Mouse (Mus musculus) heart, embryonic 14.5 days (tissue): ENCODE measurements around the gene F13a1. TPM values are rescaled to one million over a fixed set of nuclear protein-coding genes. Genes with fewer than 3 reads are reported as not detected.

ENCODE experiments used
- ATAC-seq: fragments of 200-750 bp; cut with Nextera tagmentation; 2 replicates; pipeline ENCODE4 v1.8.0; 2017; ENCODE audit warnings: low read depth, moderate TSS enrichment; ENCODE audit not compliant: insufficient number of reproducible peaks, insufficient read depth, low FRiP score
- H3K27ac ChIP-seq, 2 experiments: fragments of 200-500 bp in 1 of 2; fragments of 300-500 bp in 1 of 2; sonication (generic) in 1 of 2; replicated peaks in 1 of 2; 2 replicates each; pipeline ENCODE4 v1.5.1; 2012 to 2014; ENCODE audit warnings: low read depth in 2 of 2, low read length in 2 of 2, control low read depth in 1 of 2, mild to moderate bottlenecking in 1 of 2, mixed read lengths in 1 of 2; ENCODE audit not compliant: control insufficient read depth in 1 of 2, insufficient read depth in 1 of 2
- H3K27me3 ChIP-seq: fragments of 300-500 bp; sonication (generic); 2 replicates; pipeline ENCODE4 v1.6.1; 2014; ENCODE audit warnings: mild to moderate bottlenecking, low read length, control low read depth; ENCODE audit not compliant: control insufficient read depth, insufficient read depth
- H3K36me3 ChIP-seq: fragments of 300-500 bp; sonication (generic); 2 replicates; pipeline ENCODE4 v1.6.1; 2014; ENCODE audit warnings: mild to moderate bottlenecking, control low read depth, low read length, mixed read lengths; ENCODE audit not compliant: control insufficient read depth, insufficient read depth
- H3K4me1 ChIP-seq, 2 experiments: fragments of 200-500 bp in 1 of 2; fragments of 300-500 bp in 1 of 2; sonication (generic) in 1 of 2; 2 replicates each; pipeline ENCODE4 v1.6.1; 2012 to 2014; ENCODE audit warnings: low read length in 2 of 2, control low read depth in 1 of 2, mixed read lengths in 1 of 2; ENCODE audit not compliant: control insufficient read depth in 2 of 2, insufficient read depth in 2 of 2
- H3K4me2 ChIP-seq: fragments of 300-500 bp; sonication (generic); 2 replicates; pipeline ENCODE4 v1.6.1; 2014; ENCODE audit warnings: mild to moderate bottlenecking, low read length
- H3K4me3 ChIP-seq, 2 experiments: fragments of 200-500 bp in 1 of 2; fragments of 300-500 bp in 1 of 2; sonication (generic) in 1 of 2; 2 replicates each; pipeline ENCODE4 v1.5.1; 2012 to 2014; ENCODE audit warnings: low read length in 2 of 2, mild to moderate bottlenecking in 2 of 2, control low read depth in 1 of 2, low read depth in 1 of 2, moderate library complexity in 1 of 2; ENCODE audit not compliant: control insufficient read depth in 1 of 2, insufficient read depth in 1 of 2
- H3K9ac ChIP-seq: fragments of 300-500 bp; sonication (generic); 2 replicates; pipeline ENCODE4 v1.6.1; 2014; ENCODE audit warnings: mild to moderate bottlenecking, low read length
- H3K9me3 ChIP-seq: fragments of 300-500 bp; sonication (generic); 2 replicates; pipeline ENCODE4 v1.6.1; 2016; ENCODE audit warnings: low read length, control low read depth; ENCODE audit not compliant: control insufficient read depth
- WGBS: fragments of 180-500 bp; shearing (Covaris S2); extraction: QIAGEN DNeasy Blood & Tissue Kit; methylation state at CpG from one replicate; pipeline ENCODE4 v1.1.7; 2014; 5-methylcytosine and 5-hydroxymethylcytosine counted together
- polyA plus RNA-seq: library from polyadenylated mRNA; unstranded; fragments of >200 nt; fragmentation: Nextera tagmentation; extraction: Ambion mirVana; gene quantifications from 2 replicates; pipeline ENCODE4 v1.2.1, GENCODE M21; 2014

F13a1 gene
- polyA plus RNA-seq, 1 experiment from 2014 or later, result 6.4 TPM

- Histone ChIP-seq H3K9me3 (no peaks in the 10 kb centered on the region), H3K27me3 (no peaks in the 10 kb centered on the region), H3K27ac (no peak overlapping the region), H3K4me2 (no peak overlapping the region), H3K9ac (no peak overlapping the region), H3K4me3 (no peak overlapping the region), H3K36me3 (no peaks in the 10 kb centered on the region), H3K4me1 (peaks cover 0 to 4% of the 10 kb centered on the region in 2 experiments; a peak in 1 of 4 replicates)
- WGBS, result 71% methylated on average over 6 of the region's 6 CpGs
- no peak for ATAC-seq
These were observed 50.8 kb downstream of the F13a1 start for GRCm38 (mm10) chr13:36999210-36999705.

- H3K27me3 ChIP-seq, result no peaks in the 10 kb centered on the region
- H3K4me2 ChIP-seq, result no peak overlapping the region
- no peak overlapping the region for H3K27ac ChIP-seq
- no peak overlapping the region for H3K9ac ChIP-seq
- 89% methylated on average over 5 of the region's 5 CpGs for WGBS
- no peaks in the 10 kb centered on the region for H3K9me3 ChIP-seq
- no peaks in the 10 kb centered on the region; a peak in 1 of 4 replicates for H3K4me1 ChIP-seq
- no peaks in the 10 kb centered on the region for H3K36me3 ChIP-seq
- H3K4me3 ChIP-seq, result no peak overlapping the region
- ATAC-seq, result no peak
These were observed 56.5 kb downstream of the F13a1 start for GRCm38 (mm10) chr13:36993593-36993992.

GRCm38 (mm10) chr13:36988392-36988791, 61.7 kb downstream of the F13a1 start:
- no peak overlapping the region for H3K27ac ChIP-seq
- H3K27me3 ChIP-seq, result no peaks in the 10 kb centered on the region
- H3K4me1 ChIP-seq, result peaks cover 0 to 3% of the 10 kb centered on the region in 2 experiments; a peak in 2 of 4 replicates
- H3K36me3 ChIP-seq, result no peaks in the 10 kb centered on the region
- ATAC-seq, result no peak
- H3K9ac ChIP-seq, result no peak overlapping the region
- H3K9me3 ChIP-seq, result no peaks in the 10 kb centered on the region
- WGBS, result 41% methylated on average over 4 of the region's 4 CpGs
- no peak overlapping the region for H3K4me3 ChIP-seq
- H3K4me2 ChIP-seq, result no peak overlapping the region

GRCm38 (mm10) chr13:36973016-36973415, 77.0 kb downstream of the F13a1 start:
- no peak overlapping the region for H3K4me2 ChIP-seq
- H3K27me3 ChIP-seq, result no peaks in the 10 kb centered on the region
- no peaks in the 10 kb centered on the region for H3K36me3 ChIP-seq
- H3K27ac ChIP-seq, result no peak overlapping the region
- no peaks in the 10 kb centered on the region for H3K9me3 ChIP-seq
- H3K4me3 ChIP-seq, result no peak overlapping the region
- H3K4me1 ChIP-seq, result no peaks in the 10 kb centered on the region
- no peak overlapping the region for H3K9ac ChIP-seq
- no peak for ATAC-seq
- 78% methylated on average over 2 of the region's 2 CpGs for WGBS

GRCm38 (mm10) chr13:36972226-36972625, 77.8 kb downstream of the F13a1 start:
- no peak for ATAC-seq
- Histone ChIP-seq H3K27me3 (no peaks in the 10 kb centered on the region), H3K4me3 (no peak overlapping the region), H3K9ac (no peak overlapping the region), H3K4me2 (no peak overlapping the region), H3K36me3 (no peaks in the 10 kb centered on the region), H3K9me3 (no peaks in the 10 kb centered on the region), H3K27ac (no peak overlapping the region), H3K4me1 (no peaks in the 10 kb centered on the region)
- 79% methylated on average over 3 of the region's 3 CpGs for WGBS

GRCm38 (mm10) chr13:36962926-36963325, 87.1 kb downstream of the F13a1 start:
- no peaks in the 10 kb centered on the region for H3K27me3 ChIP-seq
- no peaks in the 10 kb centered on the region for H3K4me1 ChIP-seq
- no peaks in the 10 kb centered on the region for H3K36me3 ChIP-seq
- H3K4me2 ChIP-seq, result no peak overlapping the region
- no peak overlapping the region for H3K27ac ChIP-seq
- H3K9ac ChIP-seq, result no peak overlapping the region
- ATAC-seq, result no peak
- no peaks in the 10 kb centered on the region for H3K9me3 ChIP-seq
- no peak overlapping the region for H3K4me3 ChIP-seq

GRCm38 (mm10) chr13:36958996-36959395, 91.0 kb downstream of the F13a1 start:
- no peak overlapping the region for H3K4me3 ChIP-seq
- ATAC-seq, result no peak
- H3K4me2 ChIP-seq, result no peak overlapping the region
- WGBS, result 64% methylated on average over 3 of the region's 3 CpGs
- H3K27me3 ChIP-seq, result no peaks in the 10 kb centered on the region
- H3K27ac ChIP-seq, result no peak overlapping the region
- no peaks in the 10 kb centered on the region for H3K9me3 ChIP-seq
- H3K36me3 ChIP-seq, result no peaks in the 10 kb centered on the region
- H3K4me1 ChIP-seq, result no peaks in the 10 kb centered on the region
- no peak overlapping the region for H3K9ac ChIP-seq

GRCm38 (mm10) chr13:36954937-36955336, 95.1 kb downstream of the F13a1 start:
- WGBS, result 89% methylated on average over 3 of the region's 3 CpGs

More at GRCm38 (mm10) chr13:36954937-36955336, 95.1 kb downstream of the F13a1 start:
- Histone ChIP-seq H3K9me3 (no peaks in the 10 kb centered on the region), H3K4me1 (no peaks in the 10 kb centered on the region), H3K27me3 (no peaks in the 10 kb centered on the region), H3K4me2 (no peak overlapping the region), H3K9ac (no peak overlapping the region), H3K4me3 (no peak overlapping the region), H3K27ac (no peak overlapping the region), H3K36me3 (no peaks in the 10 kb centered on the region)
- ATAC-seq, result no peak
